In the genomic region with DNA sequence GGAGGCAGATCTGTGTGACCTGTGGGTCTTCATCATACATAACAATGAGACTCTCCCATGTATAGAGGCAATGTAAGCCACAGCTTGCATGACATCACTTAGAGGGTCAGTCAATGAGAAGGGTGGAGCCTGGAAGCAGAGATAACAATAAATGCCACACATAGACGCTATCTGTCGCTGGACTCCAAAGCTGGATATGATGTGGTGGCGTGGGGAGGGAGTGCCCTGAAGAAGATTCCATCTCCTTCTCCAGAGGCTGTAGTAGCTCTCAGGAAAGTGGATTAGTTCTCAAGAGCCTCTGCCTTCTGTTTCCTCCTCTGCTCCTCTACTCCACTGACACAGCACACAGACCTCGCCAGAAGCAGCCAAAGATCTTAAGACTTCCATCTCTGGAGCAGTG, we compare ENCODE assay signal across 14 mouse cellular contexts.
A peak's percentile ranks its signal among the peaks of the same experiment; 100 is the strongest.
DNase-seq lines count a peak whose midpoint lies in the region; ATAC-seq and TF ChIP-seq lines count a peak whose summit lies in the region.
"Had no signal": no experiment of that assay in that cellular context is flagged by ENCODE, and none has a peak within 500 bp of the region (broad histone marks: within the 10 kb centered on the region; RNA-seq: fewer than 3 reads in every experiment).

No protein-coding gene starts in this region.

- no peaks in the 10 kb centered on the region for H3K27me3 ChIP-seq in forebrain, embryonic 12.5 days
- no peaks in the 10 kb centered on the region for H3K27me3 ChIP-seq in forebrain, embryonic 16.5 days (replicated peaks; ENCODE audit: control insufficient read depth, insufficient read depth, low read length)
- H3K27me3 ChIP-seq in intestine, embryonic 16.5 days (replicated peaks; ENCODE audit: control insufficient read depth, insufficient read depth, low read length), result no peaks in the 10 kb centered on the region
- no peaks in the 10 kb centered on the region for H3K27me3 ChIP-seq in intestine, postnatal 0 days (replicated peaks; ENCODE audit: control insufficient read depth, insufficient read depth, low read length)
- H3K27me3 ChIP-seq in midbrain, embryonic 10.5 days (ENCODE audit: low read depth, poor library complexity, severe bottlenecking), result no peaks in the 10 kb centered on the region
- no peaks in the 10 kb centered on the region for H3K27me3 ChIP-seq in midbrain, embryonic 14.5 days (ENCODE audit: control insufficient read depth, insufficient read depth, low read length)
- H3K27me3 ChIP-seq: limb, embryonic 13.5 days; stomach, embryonic 15.5 days had no signal

- no peak overlapping the region for H3K9ac ChIP-seq in forebrain, embryonic 12.5 days
- no peak overlapping the region for H3K9ac ChIP-seq in forebrain, embryonic 16.5 days (replicated peaks; ENCODE audit: low read depth, low read length)
- no peak overlapping the region for H3K9ac ChIP-seq in intestine, embryonic 16.5 days (ENCODE audit: low read depth, low read length)
- H3K9ac ChIP-seq in intestine, postnatal 0 days (ENCODE audit: low read depth, low read length), result no peak overlapping the region
- no peak overlapping the region for H3K9ac ChIP-seq in midbrain, embryonic 14.5 days (replicated peaks; ENCODE audit: low read length)
- H3K9ac ChIP-seq: limb, embryonic 13.5 days; stomach, embryonic 15.5 days had no signal

- H3K9me3 ChIP-seq in forebrain, embryonic 12.5 days, result no peaks in the 10 kb centered on the region
- no peaks in the 10 kb centered on the region for H3K9me3 ChIP-seq in forebrain, embryonic 16.5 days (ENCODE audit: control insufficient read depth, low read length)
- no peaks in the 10 kb centered on the region for H3K9me3 ChIP-seq in intestine, embryonic 16.5 days (ENCODE audit: control insufficient read depth, low read length)
- no peaks in the 10 kb centered on the region for H3K9me3 ChIP-seq in intestine, postnatal 0 days (ENCODE audit: control insufficient read depth)
- no peaks in the 10 kb centered on the region for H3K9me3 ChIP-seq in midbrain, embryonic 10.5 days (replicated peaks)
- H3K9me3 ChIP-seq in midbrain, embryonic 14.5 days (ENCODE audit: control insufficient read depth, low read length), result no peaks in the 10 kb centered on the region
- H3K9me3 ChIP-seq: limb, embryonic 13.5 days; stomach, embryonic 15.5 days had no signal

- no peak for TF ChIP-seq CTCF in intestine, postnatal 0 days (IDR thresholded peaks at IDR 0.05; ENCODE audit: low read depth)
- TF ChIP-seq CTCF in olfactory bulb, adult 2 months (IDR thresholded peaks at IDR 0.05; ENCODE audit: insufficient read depth, low read depth, low read length), result no peak

- no peak for ATAC-seq in forebrain, embryonic 12.5 days (ENCODE audit: low FRiP score)
- no peak for ATAC-seq in forebrain, embryonic 16.5 days
- ATAC-seq in intestine, embryonic 16.5 days, result no peak
- ATAC-seq in intestine, postnatal 0 days, result no peak
- ATAC-seq in midbrain, embryonic 14.5 days (ENCODE audit: low FRiP score, low TSS enrichment), result no peak

- WGBS in forebrain, embryonic 12.5 days, result 76% methylated on average over 4 of the region's 4 CpGs
- WGBS in forebrain, embryonic 16.5 days, result 76% methylated on average over 4 of the region's 4 CpGs
- WGBS in intestine, embryonic 16.5 days, result 50% methylated on average over 4 of the region's 4 CpGs
- 41% methylated on average over 4 of the region's 4 CpGs for WGBS in intestine, postnatal 0 days
- WGBS in midbrain, embryonic 10.5 days, result 86% methylated on average over 4 of the region's 4 CpGs
- 76% methylated on average over 4 of the region's 4 CpGs for WGBS in midbrain, embryonic 14.5 days
- 77% methylated on average over 4 of the region's 4 CpGs for WGBS in olfactory bulb, adult 2 months

- no peak overlapping the region for H3K4me3 ChIP-seq in forebrain, embryonic 12.5 days (replicated peaks)
- H3K4me3 ChIP-seq in forebrain, embryonic 16.5 days (replicated peaks; ENCODE audit: low read length), result no peak overlapping the region
- no peak overlapping the region for H3K4me3 ChIP-seq in intestine, embryonic 16.5 days (ENCODE audit: low read length)
- H3K4me3 ChIP-seq in intestine, postnatal 0 days (ENCODE audit: low read depth, low read length), result no peak overlapping the region
- no peak overlapping the region for H3K4me3 ChIP-seq in midbrain, embryonic 10.5 days
- H3K4me3 ChIP-seq in midbrain, embryonic 14.5 days (replicated peaks; ENCODE audit: low read depth, low read length), result no peak overlapping the region
- H3K4me3 ChIP-seq in olfactory bulb, adult 2 months (ENCODE audit: insufficient read depth, low read depth, low read length), result no peak overlapping the region
- H3K4me3 ChIP-seq: limb, embryonic 13.5 days; stomach, embryonic 15.5 days had no signal

- peaks cover 97% of the 10 kb centered on the region for H3K4me1 ChIP-seq in forebrain, embryonic 12.5 days
- peaks cover 72% of the 10 kb centered on the region for H3K4me1 ChIP-seq in forebrain, embryonic 16.5 days (replicated peaks; ENCODE audit: control insufficient read depth, insufficient read depth, low read length)
- H3K4me1 ChIP-seq in intestine, embryonic 16.5 days (ENCODE audit: control insufficient read depth, insufficient read depth, low read length), result peaks cover 72% of the 10 kb centered on the region
- H3K4me1 ChIP-seq in intestine, postnatal 0 days (replicated peaks; ENCODE audit: control insufficient read depth, insufficient read depth, low read length), result peaks cover 32% of the 10 kb centered on the region
- H3K4me1 ChIP-seq in midbrain, embryonic 10.5 days, result peaks cover 96% of the 10 kb centered on the region
- H3K4me1 ChIP-seq in midbrain, embryonic 14.5 days (ENCODE audit: control insufficient read depth, insufficient read depth, low read length), result peaks cover 59% of the 10 kb centered on the region
- H3K4me1 ChIP-seq in olfactory bulb, adult 2 months (ENCODE audit: control insufficient read depth, insufficient read depth, low read length), result peaks cover 66% of the 10 kb centered on the region

- no peak for TF ChIP-seq POLR2A in olfactory bulb, adult 2 months (IDR thresholded peaks at IDR 0.05; ENCODE audit: insufficient read depth, low read depth, low read length)

- DNase-seq in midbrain, embryonic 10.5 days (ENCODE audit: low spot score), result no peak
- no peak for DNase-seq in midbrain, embryonic 14.5 days
- no peak for DNase-seq in MN1 (ENCODE audit: low spot score)
- DNase-seq: cerebellum, postnatal 14 days; gastrocnemius, postnatal 10 days; layer of hippocampus, adult 9-11 months; right cerebral cortex, postnatal 25 days had no signal

- no peak overlapping the region for H3K4me2 ChIP-seq in forebrain, embryonic 12.5 days
- no peak overlapping the region for H3K4me2 ChIP-seq in forebrain, embryonic 16.5 days (ENCODE audit: low read length)
- no peak overlapping the region for H3K4me2 ChIP-seq in intestine, embryonic 16.5 days (ENCODE audit: low read depth, low read length)
- H3K4me2 ChIP-seq in intestine, postnatal 0 days (replicated peaks; ENCODE audit: low read depth), result no peak overlapping the region
- no peak overlapping the region for H3K4me2 ChIP-seq in midbrain, embryonic 14.5 days (ENCODE audit: low read length)
- H3K4me2 ChIP-seq: limb, embryonic 13.5 days; stomach, embryonic 15.5 days had no signal

- H3K27ac ChIP-seq in forebrain, embryonic 12.5 days, result peak overlapping the region; percentile 98; the same call in 1 of the 2 replicates
- H3K27ac ChIP-seq in forebrain, embryonic 16.5 days (ENCODE audit: low read length), result no peak overlapping the region
- H3K27ac ChIP-seq in intestine, embryonic 16.5 days (ENCODE audit: low read length), result peak overlapping the region; percentile 12; the same call in 1 of the 2 replicates
- no peak overlapping the region for H3K27ac ChIP-seq in intestine, postnatal 0 days (ENCODE audit: low read depth, low read length)
- peak overlapping the region; percentile 91 for H3K27ac ChIP-seq in midbrain, embryonic 10.5 days (replicated peaks)
- H3K27ac ChIP-seq in midbrain, embryonic 14.5 days (replicated peaks; ENCODE audit: low read depth, low read length), result no peak overlapping the region
- H3K27ac ChIP-seq in olfactory bulb, adult 2 months (ENCODE audit: insufficient read depth, low read depth, low read length), result peak overlapping the region; percentile 3; the same call in 1 of the 2 replicates

- H3K36me3 ChIP-seq in forebrain, embryonic 12.5 days (replicated peaks), result peaks cover 14% of the 10 kb centered on the region; the same call in 1 of the 2 replicates
- no peaks in the 10 kb centered on the region for H3K36me3 ChIP-seq in forebrain, embryonic 16.5 days (ENCODE audit: control insufficient read depth, insufficient read depth)
- H3K36me3 ChIP-seq in intestine, embryonic 16.5 days (ENCODE audit: control insufficient read depth, insufficient read depth, low read length), result no peaks in the 10 kb centered on the region
- H3K36me3 ChIP-seq in intestine, postnatal 0 days (ENCODE audit: control insufficient read depth, insufficient read depth), result 0 out of 2 replicates have a peak, but pooled peaks cover 8% of the 10 kb centered on the region
- H3K36me3 ChIP-seq in midbrain, embryonic 10.5 days, result peaks cover 23% of the 10 kb centered on the region
- 0 out of 2 replicates have a peak, but pooled peaks cover 1% of the 10 kb centered on the region for H3K36me3 ChIP-seq in midbrain, embryonic 14.5 days (ENCODE audit: control insufficient read depth, insufficient read depth, low read length)

Comparison
In these comparisons a context has a peak if more than half of its experiments do, and no peak if none do; other contexts are left out.
1. H3K27ac ChIP-seq: peak in forebrain, embryonic 12.5 days (single experiment), intestine, embryonic 16.5 days (single experiment), midbrain, embryonic 10.5 days (single experiment) and olfactory bulb, adult 2 months (single experiment); none in forebrain, embryonic 16.5 days (single experiment), intestine, postnatal 0 days (single experiment) and midbrain, embryonic 14.5 days (single experiment).